ENCODE assay signal across 35 mouse cellular contexts in genomic region chr17:65647961-65648360, GRCm38 (mm10). TPM values are rescaled to one million over a fixed set of nuclear protein-coding genes. Genes with fewer than 3 reads are reported as not detected.
"Had no signal": no experiment of that assay in that cellular context is flagged by ENCODE, and none has a peak within 500 bp of the region (broad histone marks: within the 10 kb centered on the region; RNA-seq: fewer than 3 reads in every experiment).

No protein-coding gene starts in this region.

- H3K27ac ChIP-seq: heart, embryonic 10.5 days; hindbrain, embryonic 12.5 days; hindbrain, embryonic 14.5 days; intestine, embryonic 15.5 days; limb, embryonic 13.5 days; limb, embryonic 15.5 days; liver, embryonic 12.5 days; liver, embryonic 14.5 days had no signal

- H3K4me3 ChIP-seq: heart, embryonic 10.5 days; heart, embryonic 12.5 days; hindbrain, embryonic 10.5 days; hindbrain, embryonic 12.5 days; intestine, embryonic 15.5 days; limb, embryonic 13.5 days; limb, embryonic 15.5 days; liver, embryonic 12.5 days had no signal

- ATAC-seq: inflammation-experienced regulatory T-cells, adult 6 months; intestine, embryonic 15.5 days; liver, embryonic 12.5 days had no signal

- H3K4me1 ChIP-seq: intestine, embryonic 15.5 days; liver, embryonic 12.5 days had no signal

- DNase-seq: gastrocnemius, postnatal 14 days; gastrocnemius, postnatal 36 days; heart, adult 18-20 months; heart, postnatal 4 days; kidney, adult 18-20 months; kidney, adult 8-10 months; kidney, postnatal 10 days; layer of hippocampus, adult 9-11 months; layer of hippocampus, postnatal 36 days; left cerebral cortex, postnatal 4 days had no signal

- H3K9ac ChIP-seq: heart, embryonic 12.5 days; hindbrain, embryonic 12.5 days; hindbrain, embryonic 14.5 days; intestine, embryonic 15.5 days; limb, embryonic 13.5 days; limb, embryonic 15.5 days; liver, embryonic 12.5 days; liver, embryonic 14.5 days had no signal

- H3K27me3 ChIP-seq: heart, embryonic 12.5 days; hindbrain, embryonic 12.5 days; intestine, embryonic 15.5 days; limb, embryonic 13.5 days; limb, embryonic 15.5 days; liver, embryonic 12.5 days had no signal

- H3K36me3 ChIP-seq: intestine, embryonic 15.5 days; liver, embryonic 12.5 days had no signal

- H3K9me3 ChIP-seq: heart, embryonic 10.5 days; heart, embryonic 12.5 days; hindbrain, embryonic 10.5 days; hindbrain, embryonic 12.5 days; intestine, embryonic 15.5 days; limb, embryonic 13.5 days; limb, embryonic 15.5 days; liver, embryonic 12.5 days had no signal

- H3K4me2 ChIP-seq: heart, embryonic 12.5 days; hindbrain, embryonic 12.5 days; hindbrain, embryonic 14.5 days; intestine, embryonic 15.5 days; limb, embryonic 13.5 days; limb, embryonic 15.5 days; liver, embryonic 12.5 days had no signal

RNA-seq across cellular contexts. Expression of gene Txndc2, which starts 6.0 kb away (rescaled TPM):
- total RNA-seq: gastrocnemius, adult 18-20 months; gastrocnemius, adult 8-10 months; gastrocnemius, postnatal 14 days; gastrocnemius, postnatal 36 days; heart, adult 18-20 months; heart, postnatal 25 days; layer of hippocampus, adult 18-20 months; layer of hippocampus, adult 8-10 months; layer of hippocampus, postnatal 36 days; left cerebral cortex, adult 18-20 months; left cerebral cortex, postnatal 25 days; liver, adult 2 months had no signal
- polyA plus RNA-seq: heart, embryonic 10.5 days; heart, embryonic 12.5 days; heart, embryonic 14.5 days; heart, embryonic 16.5 days; inflammation-experienced regulatory T-cells, adult 6 months; intestine, embryonic 15.5 days; intestine, postnatal 0 days; kidney, embryonic 14.5 days; large intestine, adult 2 months; limb, embryonic 11.5 days; liver, adult 2 months; liver, embryonic 12.5 days; liver, embryonic 14.5 days had no signal
